Mouse (Mus musculus) CD4-positive, CD25-positive, alpha-beta regulatory T cell, adult 2 months (primary cell): ENCODE measurements around the gene Kcnh6.

Source experiments
- DNase-seq: peaks from one replicate; pipeline ENCODE4 v3.0.0-alpha.2; 2012; ENCODE audit warnings: low read depth, low spot score

The Kcnh6 gene

DNA sequence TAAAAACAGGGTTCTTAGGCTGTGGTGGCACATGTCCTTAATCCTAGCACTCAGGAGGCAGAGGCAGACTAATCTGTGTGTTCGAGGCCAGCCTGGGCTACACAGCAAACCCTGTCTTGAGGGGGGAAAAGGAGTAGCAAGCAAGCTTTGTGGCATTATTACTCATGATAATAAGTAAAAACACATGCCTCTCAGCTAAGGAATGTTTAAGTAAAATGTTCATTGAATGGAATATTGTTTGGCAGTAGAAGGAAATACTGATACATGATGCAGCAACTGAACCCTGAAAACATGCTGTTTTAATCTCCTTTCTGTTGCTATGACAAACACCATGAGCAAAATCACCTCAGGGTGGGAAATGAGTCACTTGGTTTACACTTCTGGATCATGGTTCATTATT lies 53.4 kb downstream of the Kcnh6 start:
- no peak for DNase-seq

GRCm38 (mm10) chr11:106063756-106064155 lies 55.8 kb downstream of the Kcnh6 start:
- no peak for DNase-seq

GRCm38 (mm10) chr11:106065073-106065922 lies 57.4 kb downstream of the Kcnh6 start:
- DNase-seq: peak; percentile 14

- DNase-seq: peak; percentile 96
These were observed 58.1 kb downstream of the Kcnh6 start, which contains the start of gene Taco1 for GRCm38 (mm10) chr11:106065923-106066571. Gene Taco1, plus strand, starts transcription at chr11:106066061.

DNA sequence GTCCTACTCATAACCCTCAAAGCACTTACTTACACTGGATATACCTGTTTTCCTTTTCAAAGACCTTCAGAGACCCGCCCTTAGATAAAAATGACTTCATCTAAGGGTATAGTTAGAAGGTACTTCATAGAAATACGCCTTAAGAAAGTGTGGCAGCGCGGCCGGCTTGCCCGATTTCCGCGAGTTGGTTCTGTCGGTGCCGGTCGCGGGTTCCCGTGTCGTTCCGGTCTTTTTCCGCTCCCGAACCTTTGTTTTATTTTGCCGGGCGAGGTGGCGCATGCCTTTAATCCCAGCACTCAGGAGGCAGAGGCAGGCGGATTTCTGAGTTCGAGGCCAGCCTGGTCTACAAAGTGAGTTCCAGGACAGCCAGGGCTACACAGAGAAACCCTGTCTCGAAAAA lies 58.7 kb downstream of the Kcnh6 start:
- DNase-seq: peak; percentile 92

DNA sequence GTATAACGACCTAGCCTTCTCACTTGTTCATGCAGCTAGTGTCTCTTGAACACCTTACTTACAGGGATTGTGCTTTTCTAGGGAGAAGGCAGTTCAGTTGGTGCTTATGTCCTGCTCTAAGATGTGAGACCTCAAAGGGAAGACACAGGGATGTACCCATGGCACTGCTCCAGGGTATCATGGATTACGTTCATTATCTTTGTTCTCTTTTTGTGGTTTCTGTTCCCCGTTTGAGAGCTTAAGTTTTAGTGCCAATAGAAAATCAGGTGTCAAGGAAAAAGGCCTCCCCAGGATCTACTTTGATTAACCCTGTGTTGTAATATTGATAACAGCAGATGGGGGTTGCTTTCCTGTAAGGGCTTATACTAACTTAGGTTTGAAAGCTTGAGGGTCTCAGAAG lies 65.8 kb downstream of the Kcnh6 start:
- no peak for DNase-seq

DNA sequence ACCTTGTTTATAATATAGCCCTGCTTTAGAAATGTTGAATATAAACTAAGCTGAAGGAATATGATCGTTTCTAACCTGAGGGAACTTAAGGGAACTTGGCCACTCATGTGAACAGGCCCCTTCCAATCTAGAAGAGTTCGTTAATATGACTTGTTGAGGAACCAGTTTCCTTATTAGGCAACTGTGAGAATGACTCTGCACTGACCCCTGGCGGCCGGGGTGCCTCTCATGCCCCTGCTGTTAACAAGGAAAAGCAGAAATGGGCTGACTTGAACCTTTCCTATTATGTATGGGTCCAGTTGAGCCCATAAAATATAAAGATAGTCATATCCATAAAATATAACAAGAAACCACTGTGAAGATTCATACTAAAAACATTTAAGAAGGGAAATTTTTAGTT lies 68.4 kb downstream of the Kcnh6 start:
- peak; percentile 92 for DNase-seq
